Mouse (Mus musculus): Measurements from ENCODE around the gene Rnf121. TPM values are rescaled to one million over a fixed set of nuclear protein-coding genes. Genes with fewer than 3 reads are reported as not detected.
"Not testable (repeated sequence)": the region's sequence is repeated elsewhere in the genome, so short reads cannot be mapped to it uniquely, and the experiment has no call there.

Gene Rnf121
- total RNA-seq, 2 experiments from 2014 or later: 35.0 to 40.9 TPM

DNA sequence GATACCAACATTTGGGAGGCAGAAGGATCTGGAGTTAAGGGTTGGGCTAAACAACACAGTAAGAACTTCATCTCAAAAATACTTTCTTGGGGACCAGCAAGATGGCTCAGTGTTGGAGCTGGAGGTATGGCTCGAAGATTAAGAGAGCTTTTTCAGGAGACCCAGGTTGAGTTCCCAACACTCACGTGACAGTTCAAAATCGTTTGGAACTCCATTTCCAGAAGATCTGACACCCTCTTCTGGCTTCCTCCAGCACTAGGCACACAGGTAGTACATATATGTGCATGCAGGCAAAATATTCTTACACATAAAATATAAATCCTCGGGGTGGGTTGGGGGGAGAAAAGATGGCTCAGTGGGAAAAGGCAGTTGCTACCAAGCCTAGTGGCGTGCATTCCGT lies 1.1 kb upstream of the Rnf121 start:
- DNase-seq (ENCODE audit: low spot score in 2 of 2): no peak

GRCm38 (mm10) chr7:102064655-102065045 lies 619 bp downstream of the Rnf121 start:
- DNase-seq (ENCODE audit: low spot score in 2 of 2): no peak

DNA sequence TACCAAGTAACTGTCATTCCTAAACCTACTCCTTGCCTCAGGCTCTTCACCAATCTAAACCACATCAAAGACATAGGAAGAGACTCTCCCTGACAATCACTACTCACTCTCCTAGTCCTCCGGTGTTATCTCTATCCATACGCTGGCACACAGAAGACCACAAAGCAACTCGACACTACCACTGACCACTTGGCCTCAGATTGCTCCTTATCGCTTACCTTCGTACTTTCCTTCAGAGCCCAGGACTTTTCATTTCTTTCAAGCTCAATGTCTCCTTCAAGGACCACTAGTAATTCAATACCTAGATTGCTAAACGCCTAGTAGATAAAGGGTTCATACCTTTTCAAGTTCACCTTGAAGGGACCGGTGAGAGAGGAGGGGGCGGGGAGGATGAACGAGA lies 1.4 kb downstream of the Rnf121 start:
- DNase-seq (ENCODE audit: low spot score in 2 of 2): no peak

DNA sequence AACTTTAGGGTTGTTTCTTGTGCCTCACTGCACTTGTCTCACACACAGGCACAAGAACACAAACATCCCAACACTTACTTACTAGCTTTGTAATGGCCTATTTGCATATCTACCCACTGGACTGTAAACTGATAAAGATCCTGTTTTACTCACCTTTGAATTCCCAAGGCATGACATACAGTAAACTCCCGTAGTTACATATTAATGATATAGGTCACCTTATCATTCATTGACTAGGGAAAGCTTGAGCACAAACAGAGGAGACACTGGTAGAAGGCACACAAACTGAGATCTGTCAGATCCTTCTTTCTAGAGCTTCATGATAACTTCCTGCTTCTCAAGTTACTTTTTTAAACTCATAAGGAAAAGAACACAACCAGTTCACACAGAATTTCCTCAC lies 3.1 kb downstream of the Rnf121 start:
- no peak for DNase-seq (ENCODE audit: low spot score in 2 of 2)

- DNase-seq (ENCODE audit: low spot score in 2 of 2): no peak
Observed at GRCm38 (mm10) chr7:102061353-102061752, 3.9 kb downstream of the Rnf121 start.

- DNase-seq (ENCODE audit: low spot score in 2 of 2): not testable (repeated sequence)
Observed at GRCm38 (mm10) chr7:102048524-102048923, 16.7 kb downstream of the Rnf121 start.

GRCm38 (mm10) chr7:102042314-102042713 lies 23.0 kb downstream of the Rnf121 start:
- DNase-seq (ENCODE audit: low spot score in 2 of 2): no peak

DNA sequence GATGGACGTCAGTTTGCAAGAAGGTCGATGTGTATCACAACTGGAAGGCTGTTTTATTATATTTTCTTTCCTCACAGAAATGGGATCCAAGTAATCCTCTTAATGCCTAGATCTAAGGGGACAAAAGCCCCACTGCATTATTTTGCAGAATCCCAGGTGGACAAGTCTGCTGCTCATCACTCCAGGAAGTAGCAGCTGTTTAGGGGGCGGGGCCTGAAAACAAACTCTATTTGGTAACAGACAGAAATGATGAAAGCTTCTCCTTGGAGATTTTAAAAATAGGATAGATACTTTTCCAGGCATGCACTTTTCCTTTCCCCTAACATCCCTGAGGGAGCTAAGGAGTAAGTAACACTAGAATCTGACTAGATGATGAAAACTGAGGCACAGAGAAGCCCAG lies 28.0 kb downstream of the Rnf121 start:
- DNase-seq (ENCODE audit: low spot score in 2 of 2): no peak

GRCm38 (mm10) chr7:102035534-102035933 lies 29.7 kb downstream of the Rnf121 start:
- no peak for DNase-seq (ENCODE audit: low spot score in 2 of 2)

- no peak for DNase-seq (ENCODE audit: low spot score in 2 of 2)
Observed at GRCm38 (mm10) chr7:102034904-102035303, 30.4 kb downstream of the Rnf121 start.

- DNase-seq (ENCODE audit: low spot score in 2 of 2): no peak
Observed at GRCm38 (mm10) chr7:102025187-102026119, 39.8 kb downstream of the Rnf121 start.

- DNase-seq (ENCODE audit: low spot score in 2 of 2): no peak
Observed at GRCm38 (mm10) chr7:102023821-102024220, 41.4 kb downstream of the Rnf121 start.

GRCm38 (mm10) chr7:102020934-102021333 lies 44.3 kb downstream of the Rnf121 start:
- DNase-seq (ENCODE audit: low spot score in 2 of 2): not testable (repeated sequence)

GRCm38 (mm10) chr7:102019362-102019761 lies 45.9 kb downstream of the Rnf121 start:
- DNase-seq (ENCODE audit: low spot score in 2 of 2): no peak

DNA sequence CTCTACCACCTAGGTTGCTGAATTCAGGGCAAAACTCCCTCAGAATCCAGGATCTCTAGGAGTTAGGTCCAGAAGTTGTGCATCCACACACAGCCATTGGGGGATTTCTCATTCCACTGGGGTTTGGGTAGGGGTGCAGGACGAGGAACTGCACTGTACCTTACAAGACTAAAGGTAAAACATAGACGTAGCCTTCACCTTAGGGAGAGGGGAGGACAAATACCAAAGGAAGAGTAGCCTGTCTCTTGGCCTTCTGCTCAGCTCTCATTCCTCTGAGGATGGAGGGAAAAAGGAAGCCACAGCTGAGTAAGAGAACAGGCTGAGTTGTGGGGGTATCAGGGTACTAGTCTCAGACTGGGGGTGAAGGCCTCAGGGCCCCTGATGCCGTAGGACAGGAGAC lies 46.7 kb downstream of the Rnf121 start, which contains the start of gene Il18bp:
Gene Il18bp, minus strand, starts transcription at position 101 of the 400 bp plus-strand sequence.
- DNase-seq (ENCODE audit: low spot score in 2 of 2): no peak

DNA sequence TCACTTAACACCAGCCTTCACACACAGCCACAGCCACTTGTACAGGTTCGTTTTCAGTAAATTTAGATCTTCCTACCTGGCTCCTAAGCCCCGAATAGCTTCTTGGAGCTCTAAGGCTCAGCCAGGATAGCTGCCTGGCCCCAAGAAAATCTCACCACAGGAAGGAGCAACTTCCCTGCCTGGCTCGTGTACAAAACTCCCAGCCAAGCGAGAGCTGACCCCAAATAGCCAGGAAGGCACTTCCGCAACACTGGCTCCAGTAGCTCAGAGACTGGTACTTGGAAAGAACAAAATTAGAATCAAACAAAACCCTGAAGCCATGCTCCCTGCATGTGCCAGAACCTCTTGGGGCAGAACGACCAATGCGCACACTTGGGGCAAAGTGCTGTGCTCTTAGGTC lies 47.2 kb downstream of the Rnf121 start:
- DNase-seq (ENCODE audit: low spot score in 2 of 2): no peak

GRCm38 (mm10) chr7:102017452-102017851 lies 47.8 kb downstream of the Rnf121 start:
- no peak for DNase-seq (ENCODE audit: low spot score in 2 of 2)

DNA sequence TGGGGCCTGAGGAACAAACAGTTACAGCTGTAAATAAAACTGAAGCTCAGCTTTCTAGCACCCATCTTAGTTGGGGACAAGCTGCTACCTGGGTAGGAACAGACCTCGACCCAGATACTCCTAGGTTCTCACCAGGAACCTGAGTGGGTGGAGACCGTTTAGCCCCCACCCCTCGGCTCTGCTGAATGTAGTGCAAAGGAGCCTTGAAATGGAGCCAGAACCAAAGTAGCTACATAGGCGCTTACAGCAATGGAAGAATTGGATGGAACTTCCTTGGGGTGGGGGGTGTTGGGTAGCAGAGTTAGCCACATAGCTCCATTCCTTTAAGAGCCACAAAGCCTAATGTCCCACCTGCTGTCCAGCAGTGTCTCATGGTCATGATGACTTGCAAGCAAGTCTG lies 48.3 kb downstream of the Rnf121 start:
- DNase-seq (ENCODE audit: low spot score in 2 of 2): no peak

DNA sequence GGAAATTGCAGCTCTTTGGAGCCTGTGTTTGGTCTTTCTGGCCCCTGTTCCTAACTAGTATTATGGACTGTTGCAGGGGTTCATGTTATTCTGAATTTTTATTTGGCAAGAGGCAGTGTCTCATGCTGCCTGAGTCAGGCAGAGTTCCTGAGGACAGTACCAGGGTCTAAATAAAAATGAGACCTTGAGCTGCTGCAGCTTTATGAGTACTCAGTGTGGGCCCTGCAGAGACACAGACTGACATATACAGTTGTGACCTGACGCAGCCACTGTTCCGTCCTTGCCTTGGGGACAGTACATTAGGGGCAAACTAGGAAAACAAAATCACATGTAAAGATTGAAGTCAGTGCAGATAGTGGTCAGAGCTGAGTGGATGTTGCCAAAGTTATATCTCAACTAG lies 50.3 kb downstream of the Rnf121 start:
- DNase-seq (ENCODE audit: low spot score in 2 of 2): no peak

DNA sequence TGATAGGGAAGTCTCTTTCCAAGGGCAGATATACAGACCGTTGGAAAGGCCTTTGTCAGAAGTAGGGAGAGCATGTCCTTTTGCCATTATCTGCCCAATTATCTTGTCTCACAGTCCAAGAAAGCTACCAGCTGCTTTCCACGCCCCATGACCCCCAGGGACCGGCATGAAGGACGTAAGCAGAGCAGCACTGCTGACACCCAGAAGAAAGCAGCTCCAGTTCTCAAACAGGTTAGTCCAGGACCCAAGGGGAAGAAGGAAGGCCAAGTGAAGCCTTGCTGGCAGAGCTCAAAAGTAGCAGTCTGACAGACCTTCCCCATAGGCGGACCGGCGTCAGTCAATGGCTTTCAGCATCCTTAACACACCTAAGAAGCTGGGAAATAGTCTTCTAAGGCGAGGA lies 51.9 kb downstream of the Rnf121 start:
- DNase-seq (ENCODE audit: low spot score in 2 of 2): no peak

GRCm38 (mm10) chr7:102011855-102012254 lies 53.4 kb downstream of the Rnf121 start:
- no peak for DNase-seq (ENCODE audit: low spot score in 2 of 2)

DNA sequence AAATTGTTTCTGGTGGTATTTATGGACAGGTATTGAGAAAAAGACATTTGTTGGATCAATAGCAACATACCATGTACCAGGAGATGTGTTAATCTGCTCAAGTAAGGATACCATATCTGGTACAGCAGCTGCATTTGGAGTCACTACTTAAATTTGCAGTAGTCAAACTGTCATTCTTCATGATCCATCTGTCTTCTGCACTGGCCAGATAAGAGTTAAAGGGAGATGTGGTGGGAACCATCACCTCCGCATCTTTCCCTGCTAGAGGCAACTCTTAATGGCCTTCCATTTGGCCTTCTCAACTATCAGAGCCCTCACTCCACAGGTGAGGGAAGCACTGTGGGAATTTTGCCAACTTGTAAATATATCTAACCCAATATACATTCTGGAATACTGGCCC lies 58.7 kb downstream of the Rnf121 start:
- DNase-seq (ENCODE audit: low spot score in 2 of 2): no peak
